Mouse (Mus musculus): ENCODE results near the gene Exoc3l4.

- TF ChIP-seq CTCF (IDR thresholded peaks at IDR 0.05; ENCODE audit: borderline replicate concordance, insufficient read depth, low read depth, low read length) (no peak), POLR2A (IDR thresholded peaks at IDR 0.05; ENCODE audit: borderline replicate concordance, insufficient read depth, low read length) (no peak)
These were observed 29.2 kb downstream of the Exoc3l4 start for GRCm38 (mm10) chr12:111445890-111446613.

Measured in cerebellum, adult 2 months (tissue).